Mouse (Mus musculus) thymus, postnatal 14 days (tissue): ENCODE data around the gene Kcnq4.

Experiments
- DNase-seq: peaks from one replicate; pipeline ENCODE4 v3.0.0; 2021

Gene Kcnq4

DNA sequence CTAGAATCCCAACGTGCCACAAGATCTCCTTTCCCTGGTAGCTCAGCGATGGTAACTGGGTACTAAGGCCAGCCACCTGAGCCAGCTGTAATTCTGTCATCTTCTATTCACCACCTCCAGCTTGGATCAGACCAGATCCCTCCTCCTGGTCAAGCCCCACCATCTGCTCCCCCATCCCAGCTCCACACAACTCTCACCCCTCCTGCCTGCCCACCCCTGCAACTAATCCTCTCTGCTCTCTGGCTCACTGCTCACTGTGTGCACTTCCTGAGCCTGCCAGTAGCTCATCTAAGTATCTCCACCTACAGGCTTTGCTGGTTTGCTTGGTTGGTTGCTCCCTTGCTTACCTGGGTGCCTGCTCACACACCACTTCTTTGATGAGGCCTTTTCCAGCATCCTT, 26.8 kb downstream of the Kcnq4 start:
- DNase-seq, result no peak

GRCm38 (mm10) chr4:120719152-120719551, 29.3 kb downstream of the Kcnq4 start:
- no peak for DNase-seq

GRCm38 (mm10) chr4:120717591-120717990, 30.8 kb downstream of the Kcnq4 start:
- no peak for DNase-seq

DNA sequence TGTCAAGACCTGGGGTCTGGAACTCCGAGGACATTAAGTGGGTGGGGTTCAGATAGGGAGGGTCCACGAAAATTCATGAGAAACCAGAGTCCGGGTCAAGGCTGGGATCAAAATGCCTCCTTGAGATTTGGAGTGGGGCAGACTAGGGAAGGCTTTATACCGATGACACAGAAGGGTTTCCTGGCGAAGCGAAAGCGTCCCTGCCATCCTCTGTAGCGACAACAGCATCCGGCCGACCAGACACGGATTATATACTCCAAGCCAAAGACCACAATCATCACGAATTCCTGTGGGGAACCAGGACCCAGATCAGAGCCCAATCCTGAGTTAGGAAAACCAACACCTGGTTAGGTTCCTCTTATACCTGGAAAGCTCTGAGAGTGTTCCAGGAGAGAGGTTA, 31.6 kb downstream of the Kcnq4 start:
- DNase-seq, result no peak

- peak; percentile 58 for DNase-seq
These were observed 32.3 kb downstream of the Kcnq4 start for GRCm38 (mm10) chr4:120716141-120716571.

GRCm38 (mm10) chr4:120713856-120714497, 34.4 kb downstream of the Kcnq4 start:
- no peak for DNase-seq

- DNase-seq, result no peak
These were observed 35.4 kb downstream of the Kcnq4 start for GRCm38 (mm10) chr4:120713021-120713420.

GRCm38 (mm10) chr4:120712236-120712635, 36.2 kb downstream of the Kcnq4 start:
- no peak for DNase-seq

GRCm38 (mm10) chr4:120702511-120702910, 45.9 kb downstream of the Kcnq4 start:
- no peak for DNase-seq

GRCm38 (mm10) chr4:120702056-120702455, 46.4 kb downstream of the Kcnq4 start:
- no peak for DNase-seq

DNA sequence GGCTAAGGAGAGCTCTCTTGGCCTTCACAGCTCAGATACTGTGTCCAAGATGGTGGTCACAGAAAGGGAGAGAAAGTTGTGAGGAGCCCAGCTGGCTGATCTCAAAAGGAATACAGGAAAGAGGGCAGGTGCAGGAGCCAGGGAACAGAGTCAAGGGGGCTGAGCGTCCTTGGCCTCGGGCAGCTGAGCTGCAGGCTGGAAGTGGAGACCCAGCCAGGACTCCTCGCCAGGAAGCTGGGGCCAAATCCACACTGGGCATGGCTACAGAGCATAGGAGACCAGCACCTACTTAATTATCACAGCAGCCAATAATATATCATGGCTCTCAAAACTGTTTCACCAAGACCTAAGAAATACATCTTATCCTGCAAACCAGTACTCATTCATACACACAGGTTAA, 47.2 kb downstream of the Kcnq4 start:
- no peak for DNase-seq

DNA sequence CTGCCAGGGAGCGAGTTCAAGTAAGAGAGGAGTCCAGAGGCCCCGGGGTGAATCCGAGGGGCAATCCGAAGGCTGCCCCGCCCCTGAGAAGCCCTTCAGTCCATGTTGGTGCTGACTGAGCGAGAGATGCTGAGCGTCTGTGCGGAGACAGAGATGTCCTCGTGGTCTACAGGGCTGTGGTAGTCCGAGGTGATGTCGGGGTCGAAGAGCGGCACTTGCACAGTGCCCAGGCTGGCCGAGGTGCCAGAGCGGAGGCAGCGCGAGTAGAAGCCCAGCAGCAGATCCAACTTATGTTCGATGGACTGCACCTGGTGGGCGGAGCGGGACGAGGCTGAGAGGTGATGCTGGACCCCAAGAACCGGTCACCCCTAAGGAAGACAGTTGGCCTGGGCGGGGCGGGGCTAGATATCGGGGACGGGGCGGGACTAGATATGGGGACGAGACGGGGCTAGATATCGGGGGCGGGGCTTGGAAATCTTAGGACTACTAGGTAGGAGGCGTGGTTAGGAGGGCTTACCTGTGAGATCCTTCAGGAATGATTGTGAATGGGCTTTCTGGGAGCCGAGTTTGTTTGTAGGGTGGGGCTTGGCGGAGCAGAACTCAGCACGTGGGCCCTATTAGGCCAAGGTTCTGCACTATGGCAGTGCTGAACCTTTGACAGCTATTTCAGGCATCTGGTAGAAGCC, 50.5 kb downstream of the Kcnq4 start:
- DNase-seq, result no peak

GRCm38 (mm10) chr4:120697353-120697752, 51.1 kb downstream of the Kcnq4 start:
- no peak for DNase-seq

- peak; percentile 29 for DNase-seq
These were observed 55.7 kb downstream of the Kcnq4 start for GRCm38 (mm10) chr4:120692717-120693116.

DNA sequence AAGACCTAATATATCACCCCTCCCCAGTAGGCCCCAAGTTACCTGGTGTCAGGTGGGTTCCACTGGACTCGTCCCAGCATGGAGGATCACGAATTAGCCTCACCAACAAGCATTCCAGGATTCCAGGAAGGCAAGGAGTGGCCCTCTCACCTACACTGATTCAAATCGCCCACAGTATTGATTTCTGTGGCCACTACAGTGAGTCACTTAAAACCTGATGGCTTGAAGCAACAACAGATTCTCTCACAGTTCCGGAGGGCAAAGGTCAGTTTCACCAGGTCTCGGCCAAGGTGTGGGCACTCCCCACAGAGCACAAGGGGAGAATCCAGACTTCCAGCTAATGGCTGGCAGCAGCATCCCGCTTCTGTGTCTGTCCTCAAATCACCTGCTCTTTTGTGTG, 59.1 kb downstream of the Kcnq4 start:
- DNase-seq, result no peak

GRCm38 (mm10) chr4:120687282-120687681, 61.1 kb downstream of the Kcnq4 start:
- no peak for DNase-seq

GRCm38 (mm10) chr4:120683278-120683997, 65.0 kb downstream of the Kcnq4 start:
- DNase-seq, result no peak

DNA sequence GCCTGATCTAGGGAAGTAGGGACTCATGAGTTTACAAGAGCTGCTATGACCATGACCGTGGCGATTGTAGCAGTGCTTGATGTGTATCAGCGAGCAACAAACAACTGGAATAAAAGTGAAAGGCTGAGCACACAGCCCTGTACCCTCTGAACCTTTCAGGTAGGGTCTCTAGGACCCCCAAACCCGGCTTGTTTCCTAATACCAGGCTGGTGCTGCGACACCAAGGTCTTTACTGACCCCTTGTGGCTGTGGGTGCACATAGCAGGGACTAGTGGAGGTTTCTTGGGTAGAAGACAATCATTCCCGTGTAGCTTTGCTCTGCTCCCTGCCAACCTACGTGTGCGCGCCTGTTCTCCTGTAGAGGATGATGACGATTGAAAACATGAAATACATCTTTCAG, 66.2 kb downstream of the Kcnq4 start:
- DNase-seq, result peak; percentile 74

GRCm38 (mm10) chr4:120680953-120681352, 67.5 kb downstream of the Kcnq4 start:
- DNase-seq, result peak; percentile 61

- no peak for DNase-seq
These were observed 72.8 kb downstream of the Kcnq4 start for GRCm38 (mm10) chr4:120675640-120676039.

- no peak for DNase-seq
These were observed 73.5 kb downstream of the Kcnq4 start for GRCm38 (mm10) chr4:120674775-120675451.

DNA sequence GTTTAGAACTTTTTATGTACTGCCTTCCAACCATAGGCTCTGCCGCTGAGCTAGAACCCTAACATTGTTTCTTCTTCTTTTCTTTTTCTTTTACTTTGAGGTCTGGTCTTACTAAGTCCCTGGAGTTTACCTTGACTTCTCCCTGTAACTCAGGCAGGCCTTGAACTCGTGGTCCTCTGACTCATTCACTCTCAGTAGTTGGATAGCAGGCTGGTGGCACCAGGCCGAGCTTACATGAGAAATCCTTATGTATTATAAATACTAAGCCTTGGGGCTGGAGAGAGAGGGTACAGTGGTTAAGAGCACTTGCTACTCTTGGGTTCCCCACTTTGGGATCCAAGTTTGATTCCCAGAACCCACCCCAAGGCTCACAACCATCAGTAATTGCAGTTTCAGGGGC, 74.8 kb downstream of the Kcnq4 start:
- DNase-seq, result no peak

DNA sequence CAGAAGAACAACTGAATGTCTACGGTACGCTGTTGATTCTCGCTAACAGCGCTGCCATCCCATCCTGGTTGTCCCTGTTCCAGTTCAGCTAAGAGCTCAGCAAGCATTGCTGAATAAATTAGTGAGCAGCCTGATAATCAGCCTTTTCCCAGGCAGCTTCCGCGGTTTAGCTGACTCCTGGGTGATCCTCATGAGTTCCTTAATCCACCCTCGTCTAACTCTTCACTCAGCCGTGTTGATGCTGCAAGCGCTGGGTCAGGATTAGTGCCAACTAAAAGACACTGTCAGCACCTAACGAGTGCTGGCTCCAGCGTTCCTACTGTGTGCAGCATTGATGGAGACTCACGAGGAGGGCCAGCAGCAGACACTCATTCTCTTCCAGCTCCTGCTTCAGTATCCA, 77.4 kb downstream of the Kcnq4 start:
- DNase-seq, result no peak

- DNase-seq, result no peak
These were observed 78.8 kb downstream of the Kcnq4 start for GRCm38 (mm10) chr4:120669585-120669984.
